Mouse (Mus musculus) gastrocnemius, postnatal 14 days (tissue): ENCODE data around the gene Dalrd3. TPM values are rescaled to one million over a fixed set of nuclear protein-coding genes. Genes with fewer than 3 reads are reported as not detected.
A peak's percentile ranks its signal among the peaks of the same experiment; 100 is the strongest.

Source experiments
- DNase-seq: peaks from one replicate; pipeline ENCODE4 v3.0.0; 2021; ENCODE audit warnings: mixed read lengths
- intact Hi-C: fragments of 180-260 bp; cut with DNase I; formaldehyde crosslinking; loops from one replicate; pipeline ENCODE4 v1.15.1; 2025; ENCODE audit warnings: low total_unique reads
- long read RNA-seq, 2 experiments: library from polyadenylated mRNA; stranded (forward); transcript quantifications; one replicate each; pipeline ENCODE4 v2.0.0; 2021
- total RNA-seq, 2 experiments: library from RNA; stranded (reverse); gene quantifications; 2 replicates each; pipeline ENCODE4 v1.2.3; 2021

The Dalrd3 gene
- 1 to 10 TPM; 7.0 to 7.9 TPM for total RNA-seq
- long read RNA-seq, experiment 1, partial matches to known transcripts = 0 of 4 reads
- long read RNA-seq, experiment 1, other reads (novel, unspliced or antisense) = 4 of 4 reads
- long read RNA-seq, experiment 2, partial matches to known transcripts = 1 of 4 reads
- long read RNA-seq, experiment 2, other reads (novel, unspliced or antisense) = 0 of 4 reads

GRCm38 (mm10) chr9:108569381-108570206 lies at the start of gene Dalrd3:
Dalrd3 (plus strand) TSS chr9:108569886.
- intact Hi-C loops = no loop called here
- DNase-seq = peak; percentile 92

GRCm38 (mm10) chr9:108521604-108522003 lies 48.1 kb upstream of the Dalrd3 start:
- intact Hi-C loops = no loop called here
- DNase-seq = no peak

- DNase-seq = no peak
- intact Hi-C loops = no loop called here
Observed at GRCm38 (mm10) chr9:108523341-108523740, 46.3 kb upstream of the Dalrd3 start.

GRCm38 (mm10) chr9:108525400-108525799 lies 44.3 kb upstream of the Dalrd3 start:
- DNase-seq = no peak
- intact Hi-C loops = no loop called here

- intact Hi-C loops = loop anchor here (10.0 kb wide), 1 partner anchor 146 kb away; no protein-coding TSS in a partner anchor
- DNase-seq = no peak
Observed at GRCm38 (mm10) chr9:108530954-108531353, 38.7 kb upstream of the Dalrd3 start.

GRCm38 (mm10) chr9:108531496-108531895 lies 38.2 kb upstream of the Dalrd3 start:
- intact Hi-C loops = loop anchor here (10.0 kb wide), 1 partner anchor 147 kb away; no protein-coding TSS in a partner anchor
- DNase-seq = no peak

GRCm38 (mm10) chr9:108540846-108541245 lies 28.8 kb upstream of the Dalrd3 start:
- intact Hi-C loops = no loop called here
- DNase-seq = no peak

GRCm38 (mm10) chr9:108545986-108546385 lies 23.7 kb upstream of the Dalrd3 start:
- intact Hi-C loops = no loop called here
- no peak for DNase-seq

- intact Hi-C loops = no loop called here
- no peak for DNase-seq
Observed at GRCm38 (mm10) chr9:108546875-108547274, 22.8 kb upstream of the Dalrd3 start.

- intact Hi-C loops = loop anchor here (2.0 kb wide), 1 partner anchor 66 kb away; no protein-coding TSS in a partner anchor
Observed at GRCm38 (mm10) chr9:108559169-108559568, 10.5 kb upstream of the Dalrd3 start.

GRCm38 (mm10) chr9:108560227-108560841 lies 9.4 kb upstream of the Dalrd3 start, which contains the start of gene Impdh2:
Impdh2 (plus strand) TSS chr9:108560286.
- DNase-seq = peak; percentile 94
- intact Hi-C loops = no loop called here

More at GRCm38 (mm10) chr9:108559169-108559568, 10.5 kb upstream of the Dalrd3 start:
- no peak for DNase-seq

- no peak for DNase-seq
- intact Hi-C loops = no loop called here
Observed at GRCm38 (mm10) chr9:108563671-108564070, 6.0 kb upstream of the Dalrd3 start.

GRCm38 (mm10) chr9:108564131-108564530 lies 5.6 kb upstream of the Dalrd3 start:
- intact Hi-C loops = no loop called here

GRCm38 (mm10) chr9:108565881-108566814 lies 3.5 kb upstream of the Dalrd3 start:
- intact Hi-C loops = no loop called here
- DNase-seq = no peak

More at GRCm38 (mm10) chr9:108564131-108564530, 5.6 kb upstream of the Dalrd3 start:
- no peak for DNase-seq

GRCm38 (mm10) chr9:108566815-108567776 lies 2.6 kb upstream of the Dalrd3 start, which contains the start of gene Ndufaf3:
Ndufaf3 (minus strand) TSS chr9:108567434.
- intact Hi-C loops = no loop called here
- DNase-seq = peak; percentile 97

GRCm38 (mm10) chr9:108567931-108568419 lies 1.7 kb upstream of the Dalrd3 start:
- intact Hi-C loops = no loop called here
- DNase-seq = peak; percentile 59

GRCm38 (mm10) chr9:108568511-108568921 lies 1.2 kb upstream of the Dalrd3 start:
- intact Hi-C loops = no loop called here
- DNase-seq = peak; percentile 7
